Mouse (Mus musculus) neural tube, embryonic 12.5 days (tissue): ENCODE measurements at regions not wholly inside any gene's neighbourhood (a gene's known extent, or its start where the extent isn't known, plus 50 kb on each side); places are given as distances from the start of the nearest gene placed in this dataset.

Experiments used
- ATAC-seq: fragments of 200-750 bp; cut with Nextera tagmentation; 2 replicates; pipeline ENCODE4 v1.8.0; 2017; ENCODE audit warnings: low read depth, mild to moderate bottlenecking, moderate TSS enrichment, moderate library complexity; ENCODE audit not compliant: low FRiP score
- H3K27ac ChIP-seq: fragments of 300-500 bp; sonication (generic); 2 replicates; pipeline ENCODE4 v1.5.1; 2016
- H3K27me3 ChIP-seq: fragments of 300-500 bp; sonication (generic); replicated peaks from 2 replicates; pipeline ENCODE4 v1.6.1; 2016; ENCODE audit warnings: mild to moderate bottlenecking
- H3K36me3 ChIP-seq: fragments of 300-500 bp; sonication (generic); 2 replicates; pipeline ENCODE4 v1.6.1; 2016; ENCODE audit warnings: mild to moderate bottlenecking
- H3K4me1 ChIP-seq: fragments of 300-500 bp; sonication (generic); 2 replicates; pipeline ENCODE4 v1.6.1; 2016
- H3K4me2 ChIP-seq: fragments of 300-500 bp; sonication (generic); replicated peaks from 2 replicates; pipeline ENCODE4 v1.6.1; 2016; ENCODE audit warnings: mild to moderate bottlenecking
- H3K4me3 ChIP-seq: fragments of 300-500 bp; sonication (generic); 2 replicates; pipeline ENCODE4 v1.5.1; 2016
- H3K9ac ChIP-seq: fragments of 300-500 bp; sonication (generic); 2 replicates; pipeline ENCODE4 v1.6.1; 2016; ENCODE audit warnings: mild to moderate bottlenecking
- H3K9me3 ChIP-seq: fragments of 300-500 bp; sonication (generic); 2 replicates; pipeline ENCODE4 v1.6.1; 2016; ENCODE audit warnings: mild to moderate bottlenecking
- WGBS: fragments of 180-500 bp; shearing (Covaris S2); methylation state at CpG from one replicate; pipeline ENCODE4 v1.1.7; 2016; 5-methylcytosine and 5-hydroxymethylcytosine counted together

DNA sequence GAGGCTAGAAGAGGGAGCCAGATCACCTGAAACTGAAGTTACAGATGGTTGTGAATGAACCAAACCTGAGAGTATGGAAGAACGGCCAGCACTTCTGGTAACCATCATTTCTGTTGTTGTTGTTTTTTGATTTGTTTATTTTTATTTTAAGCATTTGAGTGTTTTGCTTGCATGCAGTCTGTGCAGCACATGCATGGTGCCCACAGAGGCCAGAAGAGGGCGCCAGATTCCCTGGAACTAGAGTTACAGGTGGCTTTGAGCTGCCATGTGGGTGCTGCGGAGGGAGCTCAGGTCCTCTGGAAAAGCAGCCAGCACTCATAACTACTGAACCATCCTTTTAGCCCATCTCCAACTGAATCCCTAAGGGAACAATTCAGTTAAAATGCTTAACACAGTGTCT, 159.7 kb downstream of the Gpat3 start:
- Histone ChIP-seq H3K36me3 (no peaks in the 10 kb centered on the region), H3K27me3 (no peaks in the 10 kb centered on the region), H3K9me3 (no peaks in the 10 kb centered on the region), H3K27ac (no peak overlapping the region), H3K9ac (no peak overlapping the region), H3K4me2 (no peak overlapping the region), H3K4me1 (no peaks in the 10 kb centered on the region), H3K4me3 (no peak overlapping the region)
- 68% methylated on average over 3 of the region's 3 CpGs for whole genome bisulfite sequencing
- ATAC-seq = no peak

DNA sequence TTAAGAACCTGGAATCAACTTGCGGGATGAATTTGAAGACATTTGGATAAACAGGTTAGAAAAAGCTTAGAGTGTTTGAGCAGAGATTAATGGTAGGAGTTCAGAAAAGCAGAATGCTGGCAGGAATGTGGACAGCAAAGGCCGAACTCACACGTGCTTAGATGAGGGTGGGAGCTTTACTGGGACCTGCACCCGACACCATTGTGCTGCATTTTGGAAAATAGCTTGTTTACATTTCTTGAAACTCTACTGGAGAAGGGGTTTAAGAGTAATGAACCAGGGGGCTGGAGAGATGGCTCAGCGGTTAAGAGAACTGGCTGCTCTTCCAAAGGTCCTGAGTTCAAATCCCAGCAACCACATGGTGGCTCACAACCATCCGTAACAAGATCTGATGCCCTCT, 154.9 kb downstream of the Gpat3 start:
- no peak for ATAC-seq
- 95% methylated on average over 6 of the region's 6 CpGs for WGBS

DNA sequence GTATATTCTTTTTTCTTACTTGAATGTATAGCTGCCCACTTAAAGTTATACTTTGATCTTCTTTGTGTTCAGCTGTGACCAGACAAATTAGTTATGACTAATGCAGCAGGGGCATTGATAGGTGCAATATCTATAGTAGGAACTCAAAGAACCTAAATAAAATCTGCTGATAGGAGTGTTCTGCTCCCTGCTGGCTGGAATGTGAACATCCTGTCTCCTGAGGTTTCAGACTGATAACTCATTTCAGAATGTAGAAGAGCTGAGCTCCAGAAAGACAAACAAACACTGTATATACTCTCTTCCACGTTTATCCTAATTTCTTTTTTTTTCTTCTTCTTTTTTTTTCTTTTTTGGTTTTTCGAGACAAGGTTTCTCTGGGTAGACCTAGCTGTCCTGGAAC, 146.9 kb downstream of the Gpat3 start:
- H3K36me3 ChIP-seq = no peaks in the 10 kb centered on the region
- no peak for ATAC-seq
- H3K27ac ChIP-seq = no peak overlapping the region
- H3K27me3 ChIP-seq = no peaks in the 10 kb centered on the region
- H3K4me2 ChIP-seq = no peak overlapping the region
- no peak overlapping the region for H3K4me3 ChIP-seq
- H3K9ac ChIP-seq = no peak overlapping the region
- H3K4me1 ChIP-seq = no peaks in the 10 kb centered on the region
- H3K9me3 ChIP-seq = no peaks in the 10 kb centered on the region
- WGBS = 80% methylated on average over 2 of the region's 2 CpGs

More for the DNA sequence above, 154.9 kb downstream of the Gpat3 start:
- Histone ChIP-seq H3K27ac (no peak overlapping the region), H3K4me3 (no peak overlapping the region), H3K4me2 (no peak overlapping the region), H3K36me3 (no peaks in the 10 kb centered on the region), H3K4me1 (no peaks in the 10 kb centered on the region), H3K9me3 (no peaks in the 10 kb centered on the region), H3K27me3 (no peaks in the 10 kb centered on the region), H3K9ac (no peak overlapping the region)

DNA sequence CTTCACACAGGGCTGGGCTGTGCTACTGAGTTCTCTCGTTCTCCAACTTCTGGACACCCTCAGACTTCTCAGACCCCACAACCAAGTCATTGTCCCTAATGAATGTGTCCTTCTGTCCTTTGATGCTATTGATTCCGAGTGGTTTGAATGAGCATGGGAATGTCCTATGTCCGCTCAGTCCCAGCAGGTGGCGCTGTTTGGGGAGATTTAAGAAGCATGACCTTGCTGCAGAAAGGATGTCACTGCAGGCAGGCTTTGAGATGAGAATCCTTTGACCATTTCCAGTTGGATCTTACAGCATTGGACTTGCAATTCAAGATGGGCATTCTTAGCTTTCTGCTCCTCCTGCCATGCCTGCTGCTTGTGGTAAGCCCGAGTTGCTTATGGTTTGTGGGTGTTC, 146.1 kb downstream of the Gpat3 start:
- Histone ChIP-seq H3K9ac (no peak overlapping the region), H3K4me2 (no peak overlapping the region), H3K27ac (no peak overlapping the region), H3K4me1 (no peaks in the 10 kb centered on the region), H3K9me3 (no peaks in the 10 kb centered on the region), H3K36me3 (no peaks in the 10 kb centered on the region), H3K4me3 (no peak overlapping the region), H3K27me3 (no peaks in the 10 kb centered on the region)
- ATAC-seq = no peak
- 19% methylated on average over 5 of the region's 5 CpGs for WGBS

DNA sequence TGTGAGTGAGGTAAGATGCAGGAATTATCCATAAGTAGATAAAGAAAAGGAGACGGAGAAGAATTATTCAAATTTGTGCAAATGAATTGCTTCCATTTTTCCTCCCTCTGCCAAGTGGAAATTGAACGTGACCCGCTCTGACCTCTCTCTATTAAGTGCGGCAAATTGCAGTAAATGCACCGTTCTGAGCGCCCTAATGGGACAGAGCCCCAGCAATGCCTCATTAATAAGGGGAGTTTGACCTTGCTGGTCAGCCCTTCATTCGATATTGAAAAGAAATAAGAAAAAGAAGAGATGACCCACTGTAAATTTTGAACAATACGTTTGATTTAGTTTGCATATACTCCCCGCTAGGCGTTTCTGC, 137.0 kb downstream of the Gpat3 start:
- Histone ChIP-seq H3K27me3 (no peaks in the 10 kb centered on the region), H3K4me1 (0 out of 2 replicates have a peak, but pooled peaks cover 2% of the 10 kb centered on the region), H3K4me2 (peak overlapping the region; percentile 24; the same call in 1 of the 2 replicates), H3K27ac (no peak overlapping the region), H3K9me3 (no peaks in the 10 kb centered on the region), H3K4me3 (no peak overlapping the region), H3K9ac (no peak overlapping the region), H3K36me3 (no peaks in the 10 kb centered on the region)
- 29% methylated on average over 10 of the region's 10 CpGs for WGBS
- ATAC-seq = no peak

DNA sequence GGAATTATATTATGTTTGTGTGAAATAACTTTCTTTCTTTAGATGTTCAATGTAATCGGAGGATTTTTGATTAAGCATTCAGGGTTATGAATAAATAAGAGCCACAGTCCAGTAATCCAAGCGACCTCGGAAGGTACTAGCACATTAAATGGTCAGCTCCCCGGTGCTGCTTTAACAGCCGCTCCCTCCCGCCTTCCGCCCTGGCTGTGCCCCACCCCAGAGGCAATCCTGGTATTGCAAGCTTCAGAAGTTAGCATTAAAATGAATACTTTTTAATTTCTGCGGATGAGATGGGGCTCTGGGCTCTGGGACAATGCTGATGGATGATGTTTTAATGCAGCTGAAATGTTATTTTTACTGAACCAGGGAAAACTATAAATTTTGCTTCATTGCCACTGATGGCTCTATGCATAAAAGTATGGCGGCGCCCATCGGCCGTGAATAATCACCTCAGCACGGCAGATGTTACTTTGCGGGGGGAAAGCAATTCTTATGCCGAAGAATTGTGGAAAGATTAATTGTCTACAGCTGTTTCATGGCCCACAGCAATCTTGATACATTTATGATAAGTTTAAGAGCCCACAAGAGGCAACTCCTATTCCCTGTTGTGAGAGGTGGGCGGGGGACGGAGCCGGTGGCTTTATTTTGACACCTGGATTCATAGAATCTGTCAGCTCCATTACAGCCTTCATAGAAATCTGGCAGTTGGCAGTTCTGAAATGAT, 136.5 kb downstream of the Gpat3 start:
- ATAC-seq = peak; percentile 41; the same call in 1 of the 2 replicates
- 40% methylated on average over 18 of the region's 18 CpGs for WGBS
- no peak overlapping the region for H3K27ac ChIP-seq
- H3K36me3 ChIP-seq = no peaks in the 10 kb centered on the region
- H3K9ac ChIP-seq = no peak overlapping the region
- H3K4me1 ChIP-seq = 0 out of 2 replicates have a peak, but pooled peaks cover 2% of the 10 kb centered on the region
- no peaks in the 10 kb centered on the region for H3K9me3 ChIP-seq
- peak overlapping the region; percentile 24; the same call in 1 of the 2 replicates for H3K4me2 ChIP-seq
- H3K27me3 ChIP-seq = no peaks in the 10 kb centered on the region
- no peak overlapping the region for H3K4me3 ChIP-seq

DNA sequence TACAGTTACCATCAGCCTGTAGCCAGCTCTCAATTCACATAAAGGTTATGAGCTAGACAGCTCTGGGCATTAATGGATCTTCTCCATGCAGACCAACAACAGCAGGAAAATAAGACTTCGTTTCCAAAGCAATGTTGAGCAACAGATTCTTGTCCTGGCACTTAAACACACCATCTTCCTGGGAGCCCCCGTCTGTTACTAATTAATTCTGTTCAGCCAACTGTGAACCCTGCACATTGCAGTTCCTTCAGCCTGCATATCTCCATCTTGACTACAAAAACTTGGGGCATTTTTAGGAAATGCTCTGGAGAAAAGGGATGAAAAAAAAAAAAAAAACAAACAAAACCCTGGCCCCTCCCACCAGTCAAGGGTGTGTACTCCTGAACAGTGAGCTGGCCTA, 131.2 kb downstream of the Gpat3 start:
- ATAC-seq = no peak
- Histone ChIP-seq H3K36me3 (no peaks in the 10 kb centered on the region), H3K4me3 (no peak overlapping the region), H3K27ac (no peak overlapping the region), H3K27me3 (no peaks in the 10 kb centered on the region), H3K9me3 (no peaks in the 10 kb centered on the region), H3K4me2 (no peak overlapping the region), H3K4me1 (no peaks in the 10 kb centered on the region), H3K9ac (no peak overlapping the region)
- 63% methylated on average over 2 of the region's 2 CpGs for WGBS

DNA sequence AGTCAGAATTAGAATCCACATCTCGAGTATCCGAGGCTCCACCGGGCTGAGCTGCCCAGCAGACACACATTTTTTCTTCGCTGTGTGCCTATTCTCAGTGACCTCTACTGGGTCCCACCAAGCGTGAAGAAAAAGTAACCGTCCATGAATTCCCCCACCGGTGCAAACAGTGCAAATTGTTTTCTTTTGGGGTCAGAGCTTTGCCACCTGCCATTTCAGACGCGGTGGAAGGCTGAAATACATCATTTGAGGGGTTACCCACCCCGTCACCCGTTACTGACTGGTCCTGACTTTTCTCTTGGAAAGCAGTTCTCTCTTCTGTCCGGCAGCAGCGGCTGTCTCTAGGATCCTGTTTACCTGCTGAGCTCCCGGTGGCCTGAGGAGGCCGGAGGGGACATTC, 105.7 kb downstream of the Gpat3 start:
- WGBS = 37% methylated on average over 15 of the region's 15 CpGs
- H3K9me3 ChIP-seq = no peaks in the 10 kb centered on the region
- peak overlapping the region; percentile 21 for H3K4me2 ChIP-seq
- no peak for ATAC-seq
- H3K9ac ChIP-seq = no peak overlapping the region
- no peaks in the 10 kb centered on the region for H3K27me3 ChIP-seq
- H3K4me3 ChIP-seq = no peak overlapping the region
- H3K4me1 ChIP-seq = peaks cover 4% of the 10 kb centered on the region; the same call in 1 of the 2 replicates
- no peak overlapping the region for H3K27ac ChIP-seq
- H3K36me3 ChIP-seq = no peaks in the 10 kb centered on the region
